Mouse (Mus musculus) embryonic facial prominence, embryonic 13.5 days (tissue): Measurements from ENCODE around the gene Dnajc3. TPM values are rescaled to one million over a fixed set of nuclear protein-coding genes. Genes with fewer than 3 reads are reported as not detected.

ENCODE experiments used
- ATAC-seq: fragments of 200-750 bp; cut with Nextera tagmentation; 2 replicates; pipeline ENCODE4 v1.8.0; 2017; ENCODE audit warnings: low read depth; ENCODE audit not compliant: insufficient number of reproducible peaks, insufficient read depth, low FRiP score, low TSS enrichment
- H3K27ac ChIP-seq: fragments of 300-500 bp; sonication (generic); 2 replicates; pipeline ENCODE4 v1.5.1; 2015; ENCODE audit warnings: moderate library complexity, mild to moderate bottlenecking, inconsistent platforms
- H3K27me3 ChIP-seq: fragments of 300-500 bp; sonication (generic); 2 replicates; pipeline ENCODE4 v1.6.1; 2015; ENCODE audit warnings: mild to moderate bottlenecking, inconsistent platforms
- H3K36me3 ChIP-seq: fragments of 300-500 bp; sonication (generic); 2 replicates; pipeline ENCODE4 v1.6.1; 2015; ENCODE audit warnings: mild to moderate bottlenecking, inconsistent platforms
- H3K4me1 ChIP-seq: fragments of 300-500 bp; sonication (generic); 2 replicates; pipeline ENCODE4 v1.6.1; 2015; ENCODE audit warnings: inconsistent platforms
- H3K4me2 ChIP-seq: fragments of 300-500 bp; sonication (generic); 2 replicates; pipeline ENCODE4 v1.6.1; 2015; ENCODE audit warnings: moderate library complexity, mild to moderate bottlenecking, inconsistent platforms
- H3K4me3 ChIP-seq: fragments of 300-500 bp; sonication (generic); 2 replicates; pipeline ENCODE4 v1.5.1; 2015; ENCODE audit warnings: mild to moderate bottlenecking, inconsistent platforms
- H3K9ac ChIP-seq: fragments of 300-500 bp; sonication (generic); 2 replicates; pipeline ENCODE4 v1.6.1; 2015; ENCODE audit warnings: mild to moderate bottlenecking, inconsistent platforms
- H3K9me3 ChIP-seq: fragments of 300-500 bp; sonication (generic); 2 replicates; pipeline ENCODE4 v1.6.1; 2016; ENCODE audit warnings: inconsistent platforms
- WGBS: fragments of 180-500 bp; shearing (Covaris S2); methylation state at CpG from one replicate; pipeline ENCODE4 v1.1.7; 2015; ENCODE audit warnings: mixed read lengths; 5-methylcytosine and 5-hydroxymethylcytosine counted together
- polyA plus RNA-seq: library from polyadenylated mRNA; unstranded; fragments of >200 nt; fragmentation: Nextera tagmentation; extraction: Ambion mirVana; gene quantifications from 2 replicates; pipeline ENCODE4 v1.2.1, GENCODE M21; 2015

Dnajc3 gene
- polyA plus RNA-seq, 1 experiment from 2014 or later = 27.2 TPM

GRCm38 (mm10) chr14:118911521-118911920 is 26.3 kb upstream of the Dnajc3 start:
- H3K36me3 ChIP-seq = peaks cover 74% of the 10 kb centered on the region
- H3K27ac ChIP-seq = no peak overlapping the region
- H3K4me3 ChIP-seq = no peak overlapping the region
- no peaks in the 10 kb centered on the region for H3K9me3 ChIP-seq
- no peak overlapping the region for H3K4me2 ChIP-seq
- 85% methylated on average over 6 of the region's 6 CpGs for WGBS
- no peak overlapping the region for H3K9ac ChIP-seq
- H3K4me1 ChIP-seq = peaks cover 24% of the 10 kb centered on the region
- ATAC-seq = no peak
- no peaks in the 10 kb centered on the region for H3K27me3 ChIP-seq

- 39% methylated on average over 5 of the region's 5 CpGs for WGBS
- ATAC-seq = no peak
- Histone ChIP-seq H3K4me1 (peaks cover 24% of the 10 kb centered on the region), H3K27ac (no peak overlapping the region), H3K36me3 (peaks cover 65% of the 10 kb centered on the region), H3K27me3 (no peaks in the 10 kb centered on the region), H3K9ac (no peak overlapping the region), H3K4me2 (no peak overlapping the region), H3K9me3 (no peaks in the 10 kb centered on the region), H3K4me3 (no peak overlapping the region)
These were observed 24.1 kb upstream of the Dnajc3 start for GRCm38 (mm10) chr14:118913651-118914050.

GRCm38 (mm10) chr14:118919025-118919424 is 18.8 kb upstream of the Dnajc3 start:
- no peaks in the 10 kb centered on the region for H3K9me3 ChIP-seq
- no peak overlapping the region for H3K9ac ChIP-seq
- H3K4me3 ChIP-seq = no peak overlapping the region
- peaks cover 34% of the 10 kb centered on the region for H3K4me1 ChIP-seq
- peaks cover 29% of the 10 kb centered on the region for H3K36me3 ChIP-seq
- H3K27me3 ChIP-seq = 0 out of 2 replicates have a peak, but pooled peaks cover 9% of the 10 kb centered on the region
- H3K27ac ChIP-seq = no peak overlapping the region
- 68% methylated on average over 8 of the region's 8 CpGs for WGBS
- H3K4me2 ChIP-seq = no peak overlapping the region
- ATAC-seq = no peak

- 66% methylated on average over 7 of the region's 7 CpGs for WGBS
- Histone ChIP-seq H3K4me3 (no peak overlapping the region), H3K27me3 (0 out of 2 replicates have a peak, but pooled peaks cover 9% of the 10 kb centered on the region), H3K4me2 (no peak overlapping the region), H3K4me1 (peaks cover 40% of the 10 kb centered on the region), H3K9me3 (no peaks in the 10 kb centered on the region), H3K9ac (0 out of 2 replicates have a peak overlapping the region, but pooled peaks have one; percentile 32), H3K27ac (no peak overlapping the region), H3K36me3 (peaks cover 18% of the 10 kb centered on the region)
- ATAC-seq = no peak
These were observed 17.1 kb upstream of the Dnajc3 start for GRCm38 (mm10) chr14:118920654-118921053.

GRCm38 (mm10) chr14:118922251-118922650 is 15.5 kb upstream of the Dnajc3 start:
- Histone ChIP-seq H3K9ac (peak overlapping the region; percentile 71), H3K9me3 (no peaks in the 10 kb centered on the region), H3K4me2 (peak overlapping the region; percentile 90), H3K27ac (no peak overlapping the region), H3K4me1 (peaks cover 44% of the 10 kb centered on the region), H3K4me3 (peak overlapping the region; percentile 70), H3K27me3 (0 out of 2 replicates have a peak, but pooled peaks cover 9% of the 10 kb centered on the region), H3K36me3 (peaks cover 10% of the 10 kb centered on the region; the same call in 1 of the 2 replicates)
- no peak for ATAC-seq
- WGBS = 20% methylated on average over 22 of the region's 22 CpGs

- H3K27ac ChIP-seq = no peak overlapping the region
- H3K9me3 ChIP-seq = no peaks in the 10 kb centered on the region
- 0 out of 2 replicates have a peak, but pooled peaks cover 9% of the 10 kb centered on the region for H3K27me3 ChIP-seq
- WGBS = 3% methylated on average over 47 of the region's 47 CpGs
- H3K9ac ChIP-seq = peak overlapping the region; percentile 71
- peak overlapping the region; percentile 90 for H3K4me2 ChIP-seq
- peak; percentile 28; the same call in 1 of the 2 replicates for ATAC-seq
- peak overlapping the region; percentile 70 for H3K4me3 ChIP-seq
- H3K36me3 ChIP-seq = peaks cover 6% of the 10 kb centered on the region; the same call in 1 of the 2 replicates
- peaks cover 44% of the 10 kb centered on the region for H3K4me1 ChIP-seq
These were observed 15.1 kb upstream of the Dnajc3 start for GRCm38 (mm10) chr14:118922667-118923184.

- 0 out of 2 replicates have a peak, but pooled peaks cover 9% of the 10 kb centered on the region for H3K27me3 ChIP-seq
- H3K9me3 ChIP-seq = no peaks in the 10 kb centered on the region
- peak within 1 kb of the TSS; percentile 90 for H3K9ac ChIP-seq
- under 1% methylated on average over 54 of the region's 55 CpGs for WGBS
- peaks cover 2% of the 10 kb centered on the region; the same call in 1 of the 2 replicates for H3K36me3 ChIP-seq
- peak within 1 kb of the TSS; percentile 70 for H3K4me3 ChIP-seq
- ATAC-seq = peak; percentile 92
- peak within 1 kb of the TSS; percentile 90 for H3K4me2 ChIP-seq
- H3K4me1 ChIP-seq = peaks cover 44% of the 10 kb centered on the region
- H3K27ac ChIP-seq = peak within 1 kb of the TSS; percentile 93
These were observed 12.8 kb upstream of the Dnajc3 start, which contains the start of gene Dzip1 for GRCm38 (mm10) chr14:118924673-118925615. Gene Dzip1 (minus strand): TSS chr14:118925460.

GRCm38 (mm10) chr14:118928565-118928964 is 9.2 kb upstream of the Dnajc3 start:
- Histone ChIP-seq H3K9ac (no peak overlapping the region), H3K4me1 (peaks cover 15% of the 10 kb centered on the region), H3K9me3 (no peaks in the 10 kb centered on the region), H3K36me3 (no peaks in the 10 kb centered on the region), H3K4me3 (no peak overlapping the region), H3K27me3 (no peaks in the 10 kb centered on the region), H3K4me2 (no peak overlapping the region), H3K27ac (no peak overlapping the region)
- no peak for ATAC-seq
- WGBS = 76% methylated on average over 3 of the region's 3 CpGs

DNA sequence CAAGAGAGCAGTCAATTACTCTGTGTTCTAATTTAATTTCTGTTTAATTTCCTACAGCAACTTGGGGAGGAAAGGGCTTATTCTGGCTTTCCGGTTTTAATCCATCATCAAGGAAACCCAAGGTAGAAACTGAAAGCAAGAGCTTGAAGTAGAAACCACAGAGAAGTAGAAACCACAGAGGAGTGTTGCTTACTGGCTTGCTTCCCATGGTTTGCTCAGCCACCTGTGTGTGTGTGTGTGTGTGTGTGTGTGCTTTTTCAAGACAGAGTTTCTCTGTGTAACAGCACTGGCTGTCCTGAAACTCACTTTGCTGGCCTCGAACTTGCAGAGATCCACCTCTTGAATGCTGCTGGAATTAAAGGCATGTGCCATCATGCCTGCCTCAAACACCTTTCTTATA is 8.0 kb upstream of the Dnajc3 start:
- no peaks in the 10 kb centered on the region for H3K9me3 ChIP-seq
- no peak overlapping the region for H3K4me3 ChIP-seq
- WGBS = 66% methylated on average over 2 of the region's 2 CpGs
- no peak overlapping the region for H3K9ac ChIP-seq
- H3K27me3 ChIP-seq = no peaks in the 10 kb centered on the region
- no peak for ATAC-seq
- peaks cover 7% of the 10 kb centered on the region for H3K4me1 ChIP-seq
- H3K27ac ChIP-seq = no peak overlapping the region
- H3K4me2 ChIP-seq = no peak overlapping the region
- no peaks in the 10 kb centered on the region for H3K36me3 ChIP-seq

- H3K4me3 ChIP-seq = no peak overlapping the region
- ATAC-seq = no peak
- H3K4me1 ChIP-seq = peaks cover 3% of the 10 kb centered on the region
- no peak overlapping the region for H3K9ac ChIP-seq
- no peak overlapping the region for H3K4me2 ChIP-seq
- no peak overlapping the region for H3K27ac ChIP-seq
- no peaks in the 10 kb centered on the region for H3K27me3 ChIP-seq
- no peaks in the 10 kb centered on the region for H3K9me3 ChIP-seq
- no peaks in the 10 kb centered on the region for H3K36me3 ChIP-seq
- WGBS = 77% methylated on average over 2 of the region's 2 CpGs
These were observed 7.0 kb upstream of the Dnajc3 start for GRCm38 (mm10) chr14:118930777-118931176.

GRCm38 (mm10) chr14:118931181-118931580 is 6.6 kb upstream of the Dnajc3 start:
- WGBS = 71% methylated on average over 2 of the region's 2 CpGs
- H3K4me3 ChIP-seq = no peak overlapping the region
- no peak for ATAC-seq

More at GRCm38 (mm10) chr14:118931181-118931580, 6.6 kb upstream of the Dnajc3 start:
- H3K4me1 ChIP-seq = no peaks in the 10 kb centered on the region
- H3K9ac ChIP-seq = no peak overlapping the region
- no peak overlapping the region for H3K4me2 ChIP-seq
- no peak overlapping the region for H3K27ac ChIP-seq
- H3K36me3 ChIP-seq = no peaks in the 10 kb centered on the region
- H3K27me3 ChIP-seq = no peaks in the 10 kb centered on the region
- no peaks in the 10 kb centered on the region for H3K9me3 ChIP-seq
